Mouse (Mus musculus) liver, adult 2 months (tissue): ENCODE data around the gene Guca1a.

Source experiments
- CTCF ChIP-seq: fragments of 200-500 bp; IDR thresholded peaks from 2 replicates; pipeline ENCODE4 v1.5.1; 2011; ENCODE audit warnings: low read depth, low read length, control low read depth
- POLR2A ChIP-seq: fragments of 200-500 bp; IDR thresholded peaks from 2 replicates; pipeline ENCODE4 v1.6.1; 2011; ENCODE audit warnings: low read length, control low read depth; ENCODE audit not compliant: insufficient read depth; ENCODE audit errors: extremely low read depth

- TF ChIP-seq CTCF (no peak), POLR2A (no peak)
These were observed 49.0 kb upstream of the Guca1a start for GRCm38 (mm10) chr17:47449432-47449831.
